Mouse (Mus musculus) CH12.LX (cell line): Measurements from ENCODE around the gene Tmem259. TPM values are rescaled to one million over a fixed set of nuclear protein-coding genes. Genes with fewer than 3 reads are reported as not detected.

ENCODE experiments used
- BHLHE40 ChIP-seq: IDR thresholded peaks from 2 replicates; pipeline ENCODE4 v1.6.1; 2011; ENCODE audit warnings: mild to moderate bottlenecking, low read depth, low read length, improper control_type of control experiment
- CHD1 ChIP-seq: IDR thresholded peaks from 2 replicates; pipeline ENCODE4 v1.6.1; 2012; ENCODE audit warnings: low read depth, low read length, improper control_type of control experiment, inconsistent platforms
- CHD2 ChIP-seq: IDR thresholded peaks from 2 replicates; pipeline ENCODE4 v1.6.1; 2011; ENCODE audit warnings: low read length, improper control_type of control experiment
- EP300 ChIP-seq: IDR thresholded peaks from 2 replicates; pipeline ENCODE4 v1.6.1; 2011; ENCODE audit warnings: low read length, improper control_type of control experiment
- HCFC1 ChIP-seq: IDR thresholded peaks from 2 replicates; pipeline ENCODE4 v1.6.1; 2012; ENCODE audit warnings: low read depth, mild to moderate bottlenecking, inconsistent platforms, low read length, improper control_type of control experiment
- JUN ChIP-seq: IDR thresholded peaks from 2 replicates; pipeline ENCODE4 v1.6.1; 2011; ENCODE audit warnings: low read depth, mild to moderate bottlenecking, low read length, improper control_type of control experiment, moderate library complexity; ENCODE audit not compliant: insufficient read depth
- MAFK ChIP-seq: IDR thresholded peaks from 2 replicates; pipeline ENCODE4 v1.6.1; 2011; ENCODE audit warnings: low read length, improper control_type of control experiment; ENCODE audit not compliant: insufficient replicate concordance
- MAX ChIP-seq: IDR thresholded peaks from 2 replicates; pipeline ENCODE4 v1.6.1; 2011; ENCODE audit warnings: low read length, improper control_type of control experiment
- MEF2A ChIP-seq: IDR thresholded peaks from 2 replicates; pipeline ENCODE4 v1.6.1; 2014; ENCODE audit warnings: low read depth, mild to moderate bottlenecking, inconsistent platforms, low read length, improper control_type of control experiment, borderline replicate concordance
- MXI1 ChIP-seq: IDR thresholded peaks from 2 replicates; pipeline ENCODE4 v1.6.1; 2011; ENCODE audit warnings: mild to moderate bottlenecking, low read depth, low read length, improper control_type of control experiment
- NRF1 ChIP-seq: IDR thresholded peaks from 2 replicates; pipeline ENCODE4 v1.6.1; 2014; ENCODE audit warnings: low read depth, mild to moderate bottlenecking, inconsistent platforms, low read length, improper control_type of control experiment, moderate library complexity
- RAD21 ChIP-seq: IDR thresholded peaks from 2 replicates; pipeline ENCODE4 v1.6.1; 2011; ENCODE audit warnings: low read depth, mild to moderate bottlenecking, low read length, improper control_type of control experiment, moderate library complexity
- SMC3 ChIP-seq: IDR thresholded peaks from 2 replicates; pipeline ENCODE4 v1.6.1; 2011; ENCODE audit warnings: low read depth, low read length, improper control_type of control experiment
- UBTF ChIP-seq: IDR thresholded peaks from 2 replicates; pipeline ENCODE4 v1.6.1; 2012; ENCODE audit warnings: low read depth, mild to moderate bottlenecking, inconsistent platforms, low read length, improper control_type of control experiment, moderate library complexity
- USF1 ChIP-seq: IDR thresholded peaks from 2 replicates; pipeline ENCODE4 v1.6.1; 2014; ENCODE audit warnings: low read depth, mild to moderate bottlenecking, inconsistent platforms, low read length, improper control_type of control experiment
- ZMIZ1 ChIP-seq: IDR thresholded peaks from 2 replicates; pipeline ENCODE4 v1.6.1; 2012; ENCODE audit warnings: low read depth, mild to moderate bottlenecking, inconsistent platforms, low read length, improper control_type of control experiment
- ZNF384 ChIP-seq: IDR thresholded peaks from 2 replicates; pipeline ENCODE4 v1.6.1; 2012; ENCODE audit warnings: low read depth, low read length, improper control_type of control experiment, inconsistent platforms
- polyA plus RNA-seq: library from polyadenylated mRNA; unstranded; fragments of >175 nt; gene quantifications from 2 replicates; pipeline ENCODE4 v1.2.1, GENCODE M21; 2012; ENCODE audit warnings: low read depth; ENCODE audit not compliant: insufficient read length
- total RNA-seq, 2 experiments: library from RNA; depleted of rRNA; stranded (reverse); fragments of 300-350 nt in 1 of 2; fragments of >200 nt in 1 of 2; gene quantifications; 2 replicates each; pipeline ENCODE4 v1.2.3; 2012 to 2014

Tmem259 gene
- total and polyA plus RNA-seq, 3 experiments: 50.1 to 84.2 (median 71.7) TPM

DNA sequence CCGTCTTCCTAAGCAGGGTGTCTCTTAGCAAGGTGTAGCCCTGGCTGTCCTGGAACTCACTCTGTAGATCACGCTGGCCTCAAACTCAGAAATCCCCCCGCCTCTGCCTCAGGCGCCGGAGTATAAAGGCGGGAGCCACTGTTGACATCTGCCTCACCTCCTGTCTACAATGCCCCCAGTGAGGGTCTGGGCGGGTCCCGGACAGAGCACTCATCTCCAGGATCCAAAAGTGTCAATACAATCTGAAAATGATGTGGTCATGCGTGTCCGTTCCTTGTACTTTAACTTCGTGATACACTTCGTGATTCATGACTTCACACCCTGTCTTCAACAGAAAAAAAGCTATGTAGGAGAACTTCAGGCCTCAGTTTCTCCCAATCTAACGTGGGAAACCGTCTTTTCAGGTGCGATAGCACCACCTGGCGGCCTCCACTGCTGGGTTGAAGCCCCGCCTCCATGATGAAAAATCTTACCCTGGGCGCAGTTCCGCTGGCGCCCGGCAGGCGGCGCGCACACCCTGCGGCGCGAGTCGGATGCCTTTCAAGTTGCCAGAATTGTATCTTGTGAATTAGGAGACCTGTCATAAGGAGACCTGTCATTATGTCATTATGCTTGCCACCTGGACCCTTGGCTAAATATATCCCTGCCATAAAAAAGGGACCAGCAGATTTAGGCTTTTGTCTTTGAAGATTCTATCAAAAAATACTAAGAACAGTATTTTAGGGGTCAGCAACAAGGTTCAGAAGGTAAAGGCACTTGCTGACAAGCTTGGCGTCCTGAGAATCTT lies 58.9 kb downstream of the Tmem259 start (continued):
- peak; percentile 48 for TF ChIP-seq NRF1
- TF ChIP-seq JUN: no peak
- no peak; the same call in none of the 2 replicates for TF ChIP-seq RAD21
- no peak for TF ChIP-seq MAX
- peak; percentile 52; the same call in 1 of the 2 replicates for TF ChIP-seq MXI1
- TF ChIP-seq BHLHE40: 0 out of 2 replicates have a peak, but pooled peaks have one; percentile 41
- peak; percentile 100 for TF ChIP-seq SMC3
- TF ChIP-seq USF1: no peak
- peak; percentile 53 for TF ChIP-seq EP300
- TF ChIP-seq ZMIZ1: no peak
- peak; percentile 90 for TF ChIP-seq MEF2A
- no peak for TF ChIP-seq MAFK
- peak; percentile 12; the same call in 1 of the 2 replicates for TF ChIP-seq ZNF384
- no peak for TF ChIP-seq CHD1
- no peak for TF ChIP-seq CHD2
- TF ChIP-seq HCFC1: peak; percentile 52
- TF ChIP-seq UBTF: no peak

Other genes with a start within 250 kb of the Tmem259 start
Only the 20 nearest of the 33 such genes appear.
- gene Ptbp1, start 129.9 kb downstream of the Tmem259 start, total RNA-seq (2012; rRNA removed): 252 and 284 TPM in 2 replicates
- gene Ptbp1, start 129.9 kb downstream of the Tmem259 start, total RNA-seq (2014; rRNA removed): 261 and 284 TPM in 2 replicates
- 482 and 497 TPM in 2 replicates for gene Ptbp1, start 129.9 kb downstream of the Tmem259 start, polyA plus RNA-seq
- 0.30 TPM in 1 of 2 replicates, not detected in the other for gene Prtn3, start 109.9 kb downstream of the Tmem259 start, total RNA-seq (2012; rRNA removed)
- gene Prtn3, start 109.9 kb downstream of the Tmem259 start, total RNA-seq (2014; rRNA removed): not detected in 2 replicates
- 0.39 TPM in 1 of 2 replicates, not detected in the other for gene Prtn3, start 109.9 kb downstream of the Tmem259 start, polyA plus RNA-seq
- gene Plppr3, start 109.7 kb downstream of the Tmem259 start, total RNA-seq (2012; rRNA removed): 0.47 and 0.55 TPM in 2 replicates
- gene Plppr3, start 109.7 kb downstream of the Tmem259 start, total RNA-seq (2014; rRNA removed): not detected in 2 replicates
- 3.4 TPM in 2 replicates for gene Plppr3, start 109.7 kb downstream of the Tmem259 start, polyA plus RNA-seq
- not detected in 2 replicates for gene Elane, start 98.1 kb downstream of the Tmem259 start, total RNA-seq (2012; rRNA removed)
- not detected in 2 replicates for gene Elane, start 98.1 kb downstream of the Tmem259 start, total RNA-seq (2014; rRNA removed)
- gene Elane, start 98.1 kb downstream of the Tmem259 start, polyA plus RNA-seq: not detected in 2 replicates
- not detected in 2 replicates for gene Cfd, start 93.5 kb downstream of the Tmem259 start, total RNA-seq (2012; rRNA removed)
- gene Cfd, start 93.5 kb downstream of the Tmem259 start, total RNA-seq (2014; rRNA removed): not detected in 2 replicates
- gene Cfd, start 93.5 kb downstream of the Tmem259 start, polyA plus RNA-seq: 0.26 TPM in 1 of 2 replicates, not detected in the other
- 12.1 and 14.4 TPM in 2 replicates for gene Med16, start 75.4 kb downstream of the Tmem259 start, total RNA-seq (2012; rRNA removed)
- 8.7 and 10.2 TPM in 2 replicates for gene Med16, start 75.4 kb downstream of the Tmem259 start, total RNA-seq (2014; rRNA removed)
- gene Med16, start 75.4 kb downstream of the Tmem259 start, polyA plus RNA-seq: 20.7 and 22.8 TPM in 2 replicates
- 6.0 and 8.1 TPM in 2 replicates for gene Gm26602, start 73.5 kb downstream of the Tmem259 start, total RNA-seq (2012; rRNA removed)
- not detected in 2 replicates for gene Gm26602, start 73.5 kb downstream of the Tmem259 start, total RNA-seq (2014; rRNA removed)
- not detected in 2 replicates for gene Gm26602, start 73.5 kb downstream of the Tmem259 start, polyA plus RNA-seq
- gene Kiss1r, start 67.4 kb downstream of the Tmem259 start, total RNA-seq (2012; rRNA removed): 0.21 and 0.76 TPM in 2 replicates
- 0.24 and 0.32 TPM in 2 replicates for gene Kiss1r, start 67.4 kb downstream of the Tmem259 start, total RNA-seq (2014; rRNA removed)
- 0.17 and 0.20 TPM in 2 replicates for gene Kiss1r, start 67.4 kb downstream of the Tmem259 start, polyA plus RNA-seq
- gene R3hdm4, start 63.1 kb downstream of the Tmem259 start, total RNA-seq (2012; rRNA removed): 20.9 and 22.3 TPM in 2 replicates
- gene R3hdm4, start 63.1 kb downstream of the Tmem259 start, total RNA-seq (2014; rRNA removed): 8.9 and 10.5 TPM in 2 replicates
- 53.2 and 59.4 TPM in 2 replicates for gene R3hdm4, start 63.1 kb downstream of the Tmem259 start, polyA plus RNA-seq
- 114 and 161 TPM in 2 replicates for gene Arid3a, start 57.3 kb downstream of the Tmem259 start, total RNA-seq (2012; rRNA removed)
- gene Arid3a, start 57.3 kb downstream of the Tmem259 start, total RNA-seq (2014; rRNA removed): 45.9 and 48.4 TPM in 2 replicates
- gene Arid3a, start 57.3 kb downstream of the Tmem259 start, polyA plus RNA-seq: 84.7 and 94.4 TPM in 2 replicates
- gene Wdr18, start 24.2 kb downstream of the Tmem259 start, total RNA-seq (2012; rRNA removed): 92.1 and 111 TPM in 2 replicates
- gene Wdr18, start 24.2 kb downstream of the Tmem259 start, total RNA-seq (2014; rRNA removed): 59.7 and 70.8 TPM in 2 replicates
- 54.2 and 69.7 TPM in 2 replicates for gene Wdr18, start 24.2 kb downstream of the Tmem259 start, polyA plus RNA-seq
- gene Grin3b, start 13.6 kb downstream of the Tmem259 start, total RNA-seq (2012; rRNA removed): 0.59 and 0.76 TPM in 2 replicates
- 0.27 and 0.30 TPM in 2 replicates for gene Grin3b, start 13.6 kb downstream of the Tmem259 start, total RNA-seq (2014; rRNA removed)
- gene Grin3b, start 13.6 kb downstream of the Tmem259 start, polyA plus RNA-seq: 0.56 and 0.78 TPM in 2 replicates
- gene Cnn2, start 4.3 kb upstream of the Tmem259 start, total RNA-seq (2012; rRNA removed): 26.3 and 26.9 TPM in 2 replicates
- 46.3 and 49.0 TPM in 2 replicates for gene Cnn2, start 4.3 kb upstream of the Tmem259 start, total RNA-seq (2014; rRNA removed)
- gene Cnn2, start 4.3 kb upstream of the Tmem259 start, polyA plus RNA-seq: 52.6 and 62.7 TPM in 2 replicates
- gene Abca7, start 12.2 kb upstream of the Tmem259 start, total RNA-seq (2012; rRNA removed): 6.8 and 7.0 TPM in 2 replicates
- gene Abca7, start 12.2 kb upstream of the Tmem259 start, total RNA-seq (2014; rRNA removed): 2.3 TPM in 2 replicates
- 5.4 and 6.1 TPM in 2 replicates for gene Abca7, start 12.2 kb upstream of the Tmem259 start, polyA plus RNA-seq
- 23.4 and 25.9 TPM in 2 replicates for gene Arhgap45, start 32.3 kb upstream of the Tmem259 start, total RNA-seq (2012; rRNA removed)
- gene Arhgap45, start 32.3 kb upstream of the Tmem259 start, total RNA-seq (2014; rRNA removed): 10.3 and 11.8 TPM in 2 replicates
- 20.2 and 21.2 TPM in 2 replicates for gene Arhgap45, start 32.3 kb upstream of the Tmem259 start, polyA plus RNA-seq
- 127 and 132 TPM in 2 replicates for gene Polr2e, start 55.5 kb upstream of the Tmem259 start, total RNA-seq (2012; rRNA removed)
- gene Polr2e, start 55.5 kb upstream of the Tmem259 start, total RNA-seq (2014; rRNA removed): 98.3 and 105 TPM in 2 replicates
- 194 and 227 TPM in 2 replicates for gene Polr2e, start 55.5 kb upstream of the Tmem259 start, polyA plus RNA-seq
- gene Gpx4, start 62.8 kb upstream of the Tmem259 start, total RNA-seq (2012; rRNA removed): 368 and 459 TPM in 2 replicates
- 352 and 386 TPM in 2 replicates for gene Gpx4, start 62.8 kb upstream of the Tmem259 start, total RNA-seq (2014; rRNA removed)
- 332 and 353 TPM in 2 replicates for gene Gpx4, start 62.8 kb upstream of the Tmem259 start, polyA plus RNA-seq
- gene Sbno2, start 121.2 kb upstream of the Tmem259 start, total RNA-seq (2012; rRNA removed): 20.7 and 22.6 TPM in 2 replicates
- gene Sbno2, start 121.2 kb upstream of the Tmem259 start, total RNA-seq (2014; rRNA removed): 9.0 and 9.7 TPM in 2 replicates
- gene Sbno2, start 121.2 kb upstream of the Tmem259 start, polyA plus RNA-seq: 21.1 and 24.2 TPM in 2 replicates
- 64.8 and 65.9 TPM in 2 replicates for gene Stk11, start 131.5 kb upstream of the Tmem259 start, total RNA-seq (2012; rRNA removed)
- gene Stk11, start 131.5 kb upstream of the Tmem259 start, total RNA-seq (2014; rRNA removed): 47.4 and 48.5 TPM in 2 replicates
- 93.4 and 94.9 TPM in 2 replicates for gene Stk11, start 131.5 kb upstream of the Tmem259 start, polyA plus RNA-seq
- 270 and 326 TPM in 2 replicates for gene Atp5d, start 154.3 kb upstream of the Tmem259 start, total RNA-seq (2012; rRNA removed)
- gene Atp5d, start 154.3 kb upstream of the Tmem259 start, total RNA-seq (2014; rRNA removed): 85.8 and 106 TPM in 2 replicates
- gene Atp5d, start 154.3 kb upstream of the Tmem259 start, polyA plus RNA-seq: 306 and 352 TPM in 2 replicates